Comparison of ENCODE assay signal across 31 mouse cellular contexts in the genomic region with DNA sequence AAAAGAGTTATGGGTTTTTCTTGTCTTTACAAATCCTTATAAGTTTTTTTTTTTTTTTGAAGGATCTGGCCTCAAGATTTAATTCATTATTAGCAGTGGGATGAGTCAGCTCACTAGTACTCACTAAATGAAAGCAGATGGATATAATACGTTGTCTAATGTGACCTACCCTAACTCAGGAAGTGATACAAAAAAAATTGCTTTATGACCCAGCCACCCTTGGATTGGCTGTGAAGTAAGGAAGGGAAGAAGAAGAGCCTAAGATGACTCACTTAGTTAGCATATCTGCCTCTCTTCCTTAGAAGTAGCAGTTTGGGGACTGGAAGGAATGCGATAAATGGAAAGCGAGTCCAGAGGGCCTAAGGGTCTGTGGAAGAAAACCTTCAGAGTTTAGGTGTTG. TPM values are rescaled to one million over a fixed set of nuclear protein-coding genes. Genes with fewer than 3 reads are reported as not detected.
DNase-seq lines count a peak whose midpoint lies in the region; ATAC-seq and TF ChIP-seq lines count a peak whose summit lies in the region.
"Had no signal": no experiment of that assay in that cellular context is flagged by ENCODE, and none has a peak within 500 bp of the region (broad histone marks: within the 10 kb centered on the region; RNA-seq: fewer than 3 reads in every experiment).

No protein-coding gene starts in this region.

- TF ChIP-seq POLR2A in testis, adult 2 months (IDR thresholded peaks at IDR 0.05; ENCODE audit: control insufficient read depth, low read depth, low read length): no peak
- TF ChIP-seq POLR2A in MEL (IDR thresholded peaks at IDR 0.05; ENCODE audit: control insufficient read depth in 1 of 2, insufficient read depth in 1 of 2, low read depth in 1 of 2, low read length in 2 of 2, poor library complexity in 1 of 2) (no peak), myocyte (IDR thresholded peaks at IDR 0.05; ENCODE audit: insufficient read length, low read depth) (no peak)
- TF ChIP-seq POLR2A in bone marrow macrophage, adult 2 months (IDR thresholded peaks at IDR 0.05; ENCODE audit: borderline replicate concordance, low read depth, low read length): no peak
- no peak for TF ChIP-seq POLR2A in kidney, adult 2 months (IDR thresholded peaks at IDR 0.05; ENCODE audit: low read depth, low read length)

- WGBS in kidney, adult 2 months: 81% methylated on average over 3 of the region's 3 CpGs
- 85% methylated on average over 3 of the region's 3 CpGs for WGBS in kidney, embryonic 16.5 days

- H3K9ac ChIP-seq in MEL (ENCODE audit: control insufficient read depth, low read depth, low read length, poor library complexity, severe bottlenecking): no peak overlapping the region
- H3K9ac ChIP-seq in kidney, embryonic 16.5 days (replicated peaks; ENCODE audit: low read length): no peak overlapping the region
- H3K9ac ChIP-seq: forebrain, postnatal 0 days; hindbrain, embryonic 12.5 days; hindbrain, embryonic 15.5 days had no signal

- no peak overlapping the region for H3ac ChIP-seq in myocyte (ENCODE audit: control insufficient read depth, insufficient read length)

- H3K9me3 ChIP-seq in MEL (replicated peaks; ENCODE audit: insufficient read depth, low read length): no peaks in the 10 kb centered on the region
- no peaks in the 10 kb centered on the region for H3K9me3 ChIP-seq in kidney, embryonic 16.5 days (ENCODE audit: low read length)
- H3K9me3 ChIP-seq: G1E; hindbrain, embryonic 12.5 days; hindbrain, embryonic 15.5 days had no signal

- TF ChIP-seq EP300 in MEL (IDR thresholded peaks at IDR 0.05; ENCODE audit: low read depth in 1 of 2, low read length in 2 of 2): no peak

- H3K4me3 ChIP-seq in testis, adult 2 months (ENCODE audit: control insufficient read depth, low read depth, low read length): peak overlapping the region; percentile 34; the same call in 1 of the 2 replicates
- H3K4me3 ChIP-seq in MEL (ENCODE audit: control insufficient read depth in 1 of 2, insufficient read depth in 1 of 2, low read depth in 2 of 2, low read length in 2 of 2): no peak overlapping the region
- no peak overlapping the region for H3K4me3 ChIP-seq in bone marrow macrophage, adult 2 months (ENCODE audit: insufficient read depth, low read length)
- no peak overlapping the region for H3K4me3 ChIP-seq in myocyte
- no peak overlapping the region for H3K4me3 ChIP-seq in kidney, adult 2 months (ENCODE audit: insufficient read depth, low read depth, low read length)
- H3K4me3 ChIP-seq in kidney, embryonic 16.5 days (ENCODE audit: low read length): no peak overlapping the region
- H3K4me3 ChIP-seq: heart, adult 2 months; hindbrain, embryonic 12.5 days; hindbrain, embryonic 15.5 days had no signal

- peak overlapping the region; percentile 40 for H3K4me2 ChIP-seq in myocyte (ENCODE audit: low read depth)
- no peak overlapping the region for H3K4me2 ChIP-seq in kidney, embryonic 16.5 days (replicated peaks; ENCODE audit: low read depth, low read length)
- H3K4me2 ChIP-seq: heart, embryonic 11.5 days; hindbrain, embryonic 12.5 days; hindbrain, embryonic 15.5 days had no signal

- no peak for TF ChIP-seq CTCF in testis, adult 2 months (IDR thresholded peaks at IDR 0.05; ENCODE audit: control insufficient read depth, insufficient read depth, insufficient replicate concordance, low read depth, low read length)
- no peak for TF ChIP-seq CTCF in MEL (IDR thresholded peaks at IDR 0.05 in 2 of 3, conservative IDR thresholded peaks at IDR 0.05 in 1 of 3; ENCODE audit: control insufficient read depth in 1 of 3, insufficient read depth in 1 of 3, low read depth in 2 of 3, low read length in 3 of 3, poor library complexity in 1 of 3, severe bottlenecking in 1 of 3)
- no peak for TF ChIP-seq CTCF in bone marrow macrophage, adult 2 months (IDR thresholded peaks at IDR 0.05; ENCODE audit: low read depth, low read length)
- TF ChIP-seq CTCF in kidney, adult 2 months (conservative IDR thresholded peaks at IDR 0.05; ENCODE audit: insufficient read depth, insufficient read length, low read depth, low read length): no peak

- no peaks in the 10 kb centered on the region; the same call in 1 of the 2 replicates for H3K36me3 ChIP-seq in testis, adult 2 months (ENCODE audit: control insufficient read depth, insufficient read depth, low read length)
- H3K36me3 ChIP-seq in MEL (ENCODE audit: control insufficient read depth in 1 of 2, insufficient read depth in 2 of 2, low read length in 2 of 2) (peaks cover 3% of the 10 kb centered on the region in 2 experiments), myocyte (ENCODE audit: control insufficient read depth, insufficient read depth) (peaks cover 3% of the 10 kb centered on the region)
- H3K36me3 ChIP-seq in kidney, adult 2 months (ENCODE audit: control insufficient read depth, insufficient read depth, low read length): no peaks in the 10 kb centered on the region
- peaks cover 25% of the 10 kb centered on the region; the same call in 1 of the 2 replicates for H3K36me3 ChIP-seq in kidney, embryonic 16.5 days (ENCODE audit: insufficient read depth, low read length)

- no peak overlapping the region for H3K27ac ChIP-seq in testis, adult 2 months (ENCODE audit: control insufficient read depth, insufficient read depth, low read depth, low read length)
- H3K27ac ChIP-seq in MEL (ENCODE audit: control insufficient read depth, low read depth, low read length): no peak overlapping the region
- H3K27ac ChIP-seq in bone marrow macrophage, adult 2 months (ENCODE audit: insufficient read depth, low read depth, low read length): peak overlapping the region; percentile 55
- no peak overlapping the region for H3K27ac ChIP-seq in kidney, adult 2 months (ENCODE audit: insufficient read depth, low read depth, low read length)
- H3K27ac ChIP-seq in kidney, embryonic 16.5 days (ENCODE audit: low read length): no peak overlapping the region
- H3K27ac ChIP-seq: heart, adult 2 months; hindbrain, embryonic 12.5 days; hindbrain, embryonic 15.5 days had no signal

- DNase-seq in testis, postnatal 10 days (ENCODE audit: low spot score): no peak
- DNase-seq in MEL (ENCODE audit: low read depth, low spot score): peak; percentile 45
- no peak for DNase-seq in kidney, adult 2 months
- no peak for DNase-seq in neural tube, embryonic 10.5 days (ENCODE audit: extremely low spot score, low spot score)
- DNase-seq: adrenal gland, adult 8-10 months; adrenal gland, postnatal 25 days; cerebellum, adult 18-20 months; cerebellum, adult 9-10 months; cerebellum, postnatal 14 days; forebrain, postnatal 0 days; gastrocnemius, postnatal 36 days; heart, adult 2 months; kidney, adult 18-20 months had no signal

- H3K4me1 ChIP-seq in testis, adult 2 months (ENCODE audit: control insufficient read depth, insufficient read depth, low read length): no peaks in the 10 kb centered on the region
- H3K4me1 ChIP-seq in MEL (ENCODE audit: control insufficient read depth in 1 of 2, insufficient read depth in 2 of 2, low read length in 2 of 2): no peaks in the 10 kb centered on the region
- peaks cover 30% of the 10 kb centered on the region for H3K4me1 ChIP-seq in bone marrow macrophage, adult 2 months (ENCODE audit: control insufficient read depth, insufficient read depth, low read length)
- H3K4me1 ChIP-seq in kidney, adult 2 months (ENCODE audit: control insufficient read depth, insufficient read depth, low read length): no peaks in the 10 kb centered on the region
- H3K4me1 ChIP-seq in kidney, embryonic 16.5 days (ENCODE audit: insufficient read depth, low read length): no peaks in the 10 kb centered on the region
- H3K4me1 ChIP-seq: hindbrain, embryonic 12.5 days; hindbrain, embryonic 15.5 days had no signal

- H3K27me3 ChIP-seq in testis, adult 2 months (ENCODE audit: control insufficient read depth, insufficient read depth, low read length): no peaks in the 10 kb centered on the region
- no peaks in the 10 kb centered on the region for H3K27me3 ChIP-seq in MEL (ENCODE audit: control insufficient read depth in 1 of 2, insufficient read depth in 2 of 2, low read length in 2 of 2)
- H3K27me3 ChIP-seq in myocyte (ENCODE audit: control insufficient read depth, insufficient read depth, insufficient read length): no peaks in the 10 kb centered on the region
- no peaks in the 10 kb centered on the region for H3K27me3 ChIP-seq in kidney, adult 2 months (replicated peaks; ENCODE audit: control insufficient read depth, insufficient read depth, low read length)
- H3K27me3 ChIP-seq in kidney, embryonic 16.5 days (ENCODE audit: insufficient read depth, low read length): no peaks in the 10 kb centered on the region
- H3K27me3 ChIP-seq: hindbrain, embryonic 12.5 days; hindbrain, embryonic 15.5 days; Patski had no signal

- H3K79me2 ChIP-seq in MEL (ENCODE audit: control insufficient read depth, insufficient read depth, low read length, poor library complexity) (no peaks in the 10 kb centered on the region), myocyte (ENCODE audit: control insufficient read depth, insufficient read depth) (peaks cover 38% of the 10 kb centered on the region)

- no peak for ATAC-seq in kidney, embryonic 16.5 days (ENCODE audit: low FRiP score, low TSS enrichment)
- ATAC-seq: forebrain, embryonic 14.5 days; forebrain, postnatal 0 days; intestine, embryonic 16.5 days; Patski had no signal

- TF ChIP-seq RAD21 in MEL (IDR thresholded peaks at IDR 0.05; ENCODE audit: low read depth, low read length): no peak

RNA-seq across cellular contexts. Expression of a gene that starts 9.1 kb away (rescaled TPM):
- polyA plus RNA-seq in testis, adult 2 months (2012; rRNA removed): 27.2 and 27.8 TPM in 2 replicates
- total RNA-seq in MEL (2012; rRNA removed): 10.2 and 12.2 TPM in 2 replicates
- polyA plus RNA-seq in MEL (2012; ENCODE audit: insufficient read depth in 1 of 2, insufficient read length in 2 of 2, low read depth in 1 of 2, low replicate concordance in 2 of 2, missing spikeins in 1 of 2) (10 to 100 TPM in 1 of 2 experiments, not detected in 1; 30.3 TPM), myocyte (2012; fragmentation: generic; extraction: Trizol) (37.5 TPM)
- polyA plus RNA-seq in bone marrow macrophage, adult 2 months (2012; ENCODE audit: insufficient read depth, insufficient read length, missing spikeins): 42.6 and 44.6 TPM in 2 replicates
- polyA plus RNA-seq in kidney, adult 2 months (2012; rRNA removed): 41.7 and 45.4 TPM in 2 replicates
- 9.1 and 15.3 TPM in 2 replicates for polyA plus RNA-seq in kidney, embryonic 16.5 days (2015; fragmentation: Nextera tagmentation; extraction: Ambion mirVana)

RNA-seq across cellular contexts. Expression of a gene that starts 13.2 kb away (rescaled TPM):
- 190 TPM in 2 replicates for polyA plus RNA-seq in testis, adult 2 months (2012; rRNA removed)
- 4.9 and 5.7 TPM in 2 replicates for total RNA-seq in MEL (2012; rRNA removed)
- polyA plus RNA-seq in MEL (2012; ENCODE audit: insufficient read depth in 1 of 2, insufficient read length in 2 of 2, low read depth in 1 of 2, low replicate concordance in 2 of 2, missing spikeins in 1 of 2) (10 to 100 TPM in 1 of 2 experiments, not detected in 1; 18.4 TPM), myocyte (2012; fragmentation: generic; extraction: Trizol) (32.3 TPM)
- polyA plus RNA-seq in bone marrow macrophage, adult 2 months (2012; ENCODE audit: insufficient read depth, insufficient read length, missing spikeins): 1.3 and 1.4 TPM in 2 replicates
- 25.9 and 26.3 TPM in 2 replicates for polyA plus RNA-seq in kidney, adult 2 months (2012; rRNA removed)
- polyA plus RNA-seq in kidney, embryonic 16.5 days (2015; fragmentation: Nextera tagmentation; extraction: Ambion mirVana): 32.7 and 35.2 TPM in 2 replicates

RNA-seq across cellular contexts. Expression of a gene that starts 29.5 kb away (rescaled TPM):
- 8.4 and 10.8 TPM in 2 replicates for polyA plus RNA-seq in testis, adult 2 months (2012; rRNA removed)
- total RNA-seq in MEL (2012; rRNA removed): 49.5 and 54.8 TPM in 2 replicates
- polyA plus RNA-seq in MEL (2012; ENCODE audit: insufficient read depth in 1 of 2, insufficient read length in 2 of 2, low read depth in 1 of 2, low replicate concordance in 2 of 2, missing spikeins in 1 of 2): 10 to 100 TPM in 1 of 2 experiments, not detected in 1; 53.3 TPM
- polyA plus RNA-seq in bone marrow macrophage, adult 2 months (2012; ENCODE audit: insufficient read depth, insufficient read length, missing spikeins): 16.9 and 21.3 TPM in 2 replicates
- 128 TPM for polyA plus RNA-seq in myocyte (2012; fragmentation: generic; extraction: Trizol)
- 17.5 and 19.5 TPM in 2 replicates for polyA plus RNA-seq in kidney, adult 2 months (2012; rRNA removed)
- polyA plus RNA-seq in kidney, embryonic 16.5 days (2015; fragmentation: Nextera tagmentation; extraction: Ambion mirVana): 24.9 and 30.7 TPM in 2 replicates

RNA-seq across cellular contexts. Expression of a gene that starts 47.4 kb away (rescaled TPM):
- 1,397 and 1,535 TPM in 2 replicates for polyA plus RNA-seq in testis, adult 2 months (2012; rRNA removed)
- not detected in 2 replicates for total RNA-seq in MEL (2012; rRNA removed)
- polyA plus RNA-seq in MEL (2012; ENCODE audit: insufficient read depth in 1 of 2, insufficient read length in 2 of 2, low read depth in 1 of 2, low replicate concordance in 2 of 2, missing spikeins in 1 of 2) (under 1 TPM in 1 of 2 experiments, not detected in 1; 0.10 TPM), myocyte (2012; fragmentation: generic; extraction: Trizol) (0.30 TPM)
- 0.54 TPM in 1 of 2 replicates, not detected in the other for polyA plus RNA-seq in bone marrow macrophage, adult 2 months (2012; ENCODE audit: insufficient read depth, insufficient read length, missing spikeins)
- 3.6 and 5.1 TPM in 2 replicates for polyA plus RNA-seq in kidney, adult 2 months (2012; rRNA removed)
- 0.60 and 0.71 TPM in 2 replicates for polyA plus RNA-seq in kidney, embryonic 16.5 days (2015; fragmentation: Nextera tagmentation; extraction: Ambion mirVana)
- total RNA-seq: G1E; granulocyte monocyte progenitor cell, adult 5-6 weeks; heart, postnatal 25 days; hematopoietic stem cell, adult 5-6 weeks had no signal
- polyA plus RNA-seq: embryonic facial prominence, embryonic 11.5 days; embryonic facial prominence, embryonic 14.5 days; forebrain, embryonic 14.5 days; forebrain, postnatal 0 days; G1E; heart, embryonic 11.5 days; heart, embryonic 14.5 days; heart, postnatal 0 days; hindbrain, embryonic 12.5 days had no signal

RNA-seq across cellular contexts. Expression of a gene that starts 47.8 kb away (rescaled TPM):
- polyA plus RNA-seq in testis, adult 2 months (2012; rRNA removed): 5.5 and 5.9 TPM in 2 replicates
- total RNA-seq in MEL (2012; rRNA removed): 7.9 and 9.7 TPM in 2 replicates
- polyA plus RNA-seq in MEL (2012; ENCODE audit: insufficient read depth in 1 of 2, insufficient read length in 2 of 2, low read depth in 1 of 2, low replicate concordance in 2 of 2, missing spikeins in 1 of 2): 10 to 100 TPM in 1 of 2 experiments, not detected in 1; 24.4 TPM
- 32.4 TPM in 2 replicates for polyA plus RNA-seq in bone marrow macrophage, adult 2 months (2012; ENCODE audit: insufficient read depth, insufficient read length, missing spikeins)
- polyA plus RNA-seq in myocyte (2012; fragmentation: generic; extraction: Trizol): 36.1 TPM
- 44.6 and 53.2 TPM in 2 replicates for polyA plus RNA-seq in kidney, adult 2 months (2012; rRNA removed)
- polyA plus RNA-seq in kidney, embryonic 16.5 days (2015; fragmentation: Nextera tagmentation; extraction: Ambion mirVana): 8.6 and 8.7 TPM in 2 replicates
- polyA plus RNA-seq: G1E had no signal
